Mouse (Mus musculus): ENCODE measurements around the gene Ncan.

The Ncan gene

DNA sequence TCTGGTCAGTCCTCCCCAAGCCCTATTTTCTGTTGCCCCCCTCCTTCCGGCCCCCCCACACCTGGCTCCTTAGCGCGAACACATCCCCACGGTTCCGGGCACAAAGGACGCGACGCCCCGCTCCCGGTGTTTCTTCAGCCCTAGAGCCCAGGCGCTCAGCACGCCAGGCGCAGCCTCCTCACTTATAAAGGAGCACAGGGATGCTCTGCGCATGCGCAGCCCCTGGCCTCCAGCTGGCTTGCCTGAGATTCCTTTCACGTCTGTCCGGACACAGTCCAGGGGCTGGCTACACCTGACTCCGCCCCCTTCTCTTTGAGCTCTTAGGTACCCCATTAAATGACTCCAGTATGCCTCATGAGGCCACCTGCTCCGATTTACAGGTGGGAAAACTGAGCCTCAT is at the start of gene Ncan:
Gene Ncan, minus strand, starts transcription at position 207 of the 400 bp plus-strand sequence.
- DNase-seq = peak; percentile 49 to 54

DNA sequence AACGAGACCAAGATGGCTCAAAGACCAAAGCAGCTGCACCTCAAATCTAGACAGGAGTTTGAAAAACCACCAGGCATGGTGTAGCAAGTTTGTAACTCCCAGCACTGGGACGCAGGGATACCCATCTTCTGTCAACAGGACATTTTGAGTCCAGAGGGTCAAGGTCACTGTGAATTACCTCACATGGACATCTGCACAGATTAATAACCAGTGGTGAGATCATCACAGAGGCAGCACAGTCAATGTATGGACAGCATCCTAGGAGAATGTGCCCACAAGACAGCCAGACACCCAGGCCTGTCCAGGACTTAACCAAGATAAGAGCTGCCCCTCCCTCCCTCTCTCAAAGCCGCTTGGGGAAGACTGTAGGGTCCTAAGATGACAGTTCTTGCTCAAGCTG is 49.4 kb upstream of the Ncan start:
- DNase-seq = no peak

DNA sequence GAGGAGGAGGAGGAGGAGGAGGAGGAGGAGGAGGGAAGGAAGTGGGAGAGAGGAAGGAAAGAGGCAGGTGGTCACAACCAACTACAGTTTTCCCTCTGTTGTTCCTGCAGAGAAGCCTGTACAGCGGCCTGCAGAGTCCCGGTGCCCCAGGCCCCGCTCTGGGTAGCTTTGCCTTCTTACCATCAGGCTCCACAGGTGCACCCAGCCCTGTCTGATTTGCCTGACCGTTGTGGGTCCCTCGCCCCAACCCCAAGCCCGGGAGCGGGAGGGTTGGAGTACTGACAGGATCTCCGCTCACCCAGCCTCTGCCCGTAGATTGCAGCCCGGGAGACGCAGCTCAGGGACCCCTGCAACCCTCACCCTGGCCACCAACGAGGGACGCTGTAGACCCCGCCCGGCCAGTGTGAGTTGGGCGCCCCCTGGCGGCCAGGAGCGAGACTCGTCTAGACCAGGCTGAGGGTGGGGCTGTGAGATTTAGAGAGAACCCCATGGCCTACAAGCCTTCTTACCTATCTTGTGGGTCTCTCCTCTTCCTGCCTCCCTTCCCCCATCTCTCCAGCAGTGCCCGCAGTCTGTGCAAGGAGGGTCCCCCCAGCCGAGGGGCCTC is 45.9 kb upstream of the Ncan start:
- DNase-seq = peak; percentile 70 to 79

DNA sequence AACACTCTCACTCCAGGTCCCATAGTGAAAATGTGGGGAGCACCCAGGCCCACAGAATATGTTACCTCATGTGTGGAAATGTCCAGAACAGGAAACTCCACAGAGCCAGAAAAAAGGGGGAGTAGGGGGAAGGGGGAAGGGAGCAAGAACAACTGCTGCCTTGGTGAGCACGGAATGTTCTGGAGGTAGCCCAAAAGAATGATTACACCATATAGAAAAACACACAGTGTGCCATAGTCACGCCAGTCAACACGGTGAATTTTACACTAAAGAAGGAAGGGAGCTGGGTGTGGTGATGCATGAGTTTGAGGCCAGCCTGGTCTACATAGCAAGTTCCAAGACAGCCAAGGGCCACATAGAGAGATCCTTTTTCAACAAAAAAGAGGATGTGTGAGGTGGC is 42.6 kb upstream of the Ncan start:
- no peak for DNase-seq

DNA sequence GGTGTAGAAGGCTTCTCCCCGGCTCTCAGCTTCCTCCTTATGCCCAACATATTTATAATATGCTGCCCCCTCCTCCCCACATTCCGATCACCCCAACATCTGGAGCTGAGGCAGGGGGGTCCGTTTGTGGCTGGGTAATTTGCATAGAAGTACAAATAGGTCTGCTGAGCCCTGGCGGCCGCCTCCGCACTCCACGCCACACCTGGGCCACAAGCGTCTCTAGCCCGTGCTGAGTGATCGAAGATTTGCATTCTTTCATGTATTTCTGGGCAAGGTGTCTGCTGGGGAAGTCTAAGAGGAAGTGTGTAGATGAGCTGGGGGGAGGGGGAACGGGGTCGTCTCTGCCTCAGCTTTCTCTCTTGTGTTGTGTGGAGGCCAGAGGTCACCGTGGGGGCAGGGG is 39.3 kb upstream of the Ncan start:
- DNase-seq = no peak

DNA sequence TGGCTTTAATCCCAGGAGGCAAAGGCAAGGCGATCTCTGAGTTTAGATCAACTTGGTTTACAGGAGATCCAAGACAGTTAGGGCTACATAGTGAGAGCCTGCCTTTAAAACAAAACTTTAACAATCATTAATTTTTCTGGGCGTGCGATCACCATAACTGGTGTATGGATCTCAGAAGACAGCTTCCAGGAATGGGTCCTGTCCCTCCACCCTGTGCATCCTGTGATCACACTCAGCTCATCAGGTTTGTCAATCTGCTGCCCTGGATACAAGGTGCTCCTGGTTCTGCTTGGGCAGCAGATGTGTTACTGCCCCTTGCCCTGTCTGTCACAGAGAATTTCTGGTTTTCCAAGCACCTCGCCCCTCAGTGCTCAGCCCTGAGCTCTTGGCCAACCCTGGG is 38.5 kb upstream of the Ncan start:
- no peak for DNase-seq

DNA sequence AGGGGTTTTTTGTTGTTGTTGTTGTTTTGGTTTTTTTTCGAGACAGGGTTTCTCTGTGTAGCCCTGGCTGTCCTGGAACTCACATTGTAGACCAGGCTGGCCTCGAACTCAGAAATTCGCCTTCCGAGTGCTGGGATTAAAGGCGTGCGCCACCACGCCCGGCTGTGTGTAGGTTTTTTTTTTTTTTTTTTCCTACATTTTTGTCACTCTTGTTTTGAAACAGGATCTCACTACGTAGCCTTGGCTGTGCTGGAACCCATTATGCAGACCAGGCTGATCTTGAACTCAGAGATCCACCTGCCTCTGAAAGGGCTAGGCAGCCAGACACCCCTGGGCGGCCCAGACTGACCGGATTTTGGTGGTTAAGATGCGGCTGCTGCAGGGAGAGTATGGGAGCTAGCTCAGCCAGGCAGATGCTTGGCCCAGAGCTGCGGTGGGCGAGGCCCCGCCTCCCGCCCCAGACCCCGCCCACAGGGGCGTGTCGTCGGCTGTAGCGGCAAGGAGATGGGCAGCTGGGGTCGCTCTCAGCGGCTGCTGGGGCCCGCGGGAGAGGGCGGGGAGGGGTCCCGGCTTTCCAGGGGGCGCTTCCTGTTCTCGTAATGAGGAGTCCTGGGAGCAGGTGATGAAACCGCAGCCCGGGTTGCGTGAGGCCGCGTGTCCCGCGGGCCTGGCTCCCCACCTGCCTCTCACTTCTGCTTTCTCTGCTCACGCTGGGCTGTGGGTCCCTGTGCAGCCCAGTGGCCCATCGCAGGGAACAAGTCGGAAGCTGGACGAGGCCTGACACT is 37.6 kb upstream of the Ncan start:
- DNase-seq = peak; percentile 80 to 82

DNA sequence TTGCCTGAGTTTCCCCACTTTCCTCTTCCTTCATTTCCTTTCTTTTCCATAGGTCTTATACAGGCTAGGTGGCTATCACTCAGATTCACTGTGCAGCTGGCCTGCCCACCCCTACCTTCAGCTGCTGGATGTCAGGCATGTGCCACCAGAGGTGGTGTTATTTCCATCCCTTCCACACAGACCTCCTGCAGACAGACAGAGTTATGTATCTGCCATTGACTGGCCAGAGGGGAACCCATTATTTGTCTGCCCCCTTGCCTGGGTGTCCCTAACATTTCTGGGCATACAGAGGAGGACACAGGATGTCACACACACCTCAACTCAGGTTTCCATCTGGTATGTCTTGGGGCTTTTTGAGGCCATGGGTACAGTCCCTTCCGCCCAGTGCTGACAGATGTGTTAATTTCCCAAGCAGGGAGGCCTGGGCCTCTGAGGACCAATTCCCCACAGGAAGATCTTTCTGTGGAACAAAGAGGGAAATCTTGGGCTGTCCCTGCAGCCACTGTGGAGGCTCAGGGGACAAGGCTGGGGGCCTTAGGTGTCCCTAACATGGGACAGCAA is 36.6 kb upstream of the Ncan start:
- DNase-seq = no peak

DNA sequence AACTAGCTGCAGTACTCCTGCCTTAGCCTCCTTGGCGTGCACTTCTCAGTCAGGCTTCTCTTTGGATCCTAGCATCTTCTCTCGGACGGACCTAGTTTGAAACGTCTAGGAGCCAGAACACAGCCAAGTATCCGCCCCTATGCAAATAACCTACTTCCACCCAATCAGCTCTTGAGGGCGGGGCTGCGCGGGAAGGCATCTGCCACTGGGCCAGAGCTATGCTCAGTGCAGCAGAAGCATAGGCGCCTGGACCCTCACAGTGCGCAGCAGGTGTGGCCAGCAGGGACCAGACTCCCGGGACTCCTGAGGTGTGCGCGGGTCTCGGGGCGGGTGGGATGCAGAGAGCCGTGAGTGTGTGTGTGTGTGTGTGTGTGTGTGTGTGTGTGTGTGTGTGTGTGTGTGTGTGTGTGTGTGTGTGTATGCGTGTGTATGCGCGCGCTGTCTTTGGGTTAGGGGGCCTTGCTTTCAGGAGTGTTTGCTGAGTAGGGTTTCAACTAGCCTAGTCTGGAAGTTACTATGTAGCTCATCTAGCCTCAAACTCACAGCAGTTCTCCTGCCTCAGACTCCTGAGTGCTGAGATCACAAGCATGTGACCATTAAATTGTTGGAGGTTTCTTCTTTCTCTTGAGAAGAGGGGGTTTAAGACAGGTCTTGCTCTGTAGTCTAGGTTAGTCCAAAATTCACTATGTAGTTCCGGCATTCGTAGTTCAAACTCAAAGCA is 32.0 kb upstream of the Ncan start:
- DNase-seq = peak; percentile 82 to 83

DNA sequence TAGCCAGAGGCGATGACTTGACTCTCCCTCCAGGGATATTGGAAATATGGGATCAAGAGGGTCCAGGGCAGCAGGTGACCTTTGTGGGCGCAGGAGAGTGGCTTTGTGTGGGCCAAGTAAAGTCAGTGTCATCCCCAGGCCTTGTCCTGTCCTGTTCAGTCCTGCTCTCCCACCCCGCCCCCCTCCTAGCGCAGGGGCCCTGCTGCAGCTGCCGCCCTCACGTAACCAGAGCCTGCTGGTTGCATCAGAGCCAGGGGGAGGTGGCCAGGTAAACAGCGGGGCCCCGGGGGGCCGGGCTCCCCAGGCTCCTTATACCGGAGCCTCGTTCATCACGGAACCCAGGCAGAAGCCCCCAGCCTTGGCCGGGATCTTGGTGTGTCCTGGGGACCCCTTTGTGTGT is 29.5 kb upstream of the Ncan start:
- no peak for DNase-seq

DNA sequence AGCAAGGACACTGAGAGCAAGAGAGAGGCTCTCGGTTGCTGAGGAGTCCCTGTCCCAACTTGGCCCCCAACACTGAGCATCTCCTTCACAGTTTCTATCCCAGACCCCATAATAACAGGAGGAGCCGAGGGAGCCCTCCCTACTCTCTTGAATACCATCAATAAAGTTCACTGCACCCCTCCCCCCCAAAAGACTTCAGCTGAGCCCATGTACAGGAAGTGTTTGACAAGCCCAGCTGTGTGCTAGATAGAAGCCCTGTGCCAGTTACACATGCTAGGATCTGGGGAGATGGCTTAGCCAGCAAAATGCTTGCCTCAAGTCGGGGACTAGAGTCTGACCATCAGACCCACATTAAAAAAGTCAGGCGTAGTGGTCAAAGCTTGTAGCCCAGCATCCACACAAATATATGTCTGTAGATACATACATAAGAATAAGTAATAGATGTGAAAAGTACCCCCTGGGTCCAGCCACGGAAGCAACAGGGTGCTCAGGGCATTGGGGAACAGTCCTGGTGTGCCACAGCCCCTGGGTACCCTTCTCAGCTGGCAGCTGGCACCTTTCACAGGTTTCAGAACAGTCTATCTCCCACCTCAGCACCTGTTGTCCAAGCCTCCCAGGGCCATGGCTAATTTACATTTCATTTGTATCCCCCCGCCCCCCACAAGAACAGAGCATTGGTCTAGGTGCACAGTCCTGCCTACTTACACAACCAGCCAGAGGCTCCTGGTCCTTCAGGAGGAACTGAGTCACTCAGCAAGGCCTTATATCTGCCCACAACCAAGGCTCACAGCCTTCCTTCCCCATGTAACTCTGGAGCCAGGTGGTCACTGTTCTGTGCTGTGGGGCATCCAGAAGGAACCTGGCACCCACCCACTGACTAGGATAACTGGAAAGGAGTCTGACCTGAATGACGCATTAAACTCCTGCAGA is 27.3 kb upstream of the Ncan start:
- DNase-seq = no peak

DNA sequence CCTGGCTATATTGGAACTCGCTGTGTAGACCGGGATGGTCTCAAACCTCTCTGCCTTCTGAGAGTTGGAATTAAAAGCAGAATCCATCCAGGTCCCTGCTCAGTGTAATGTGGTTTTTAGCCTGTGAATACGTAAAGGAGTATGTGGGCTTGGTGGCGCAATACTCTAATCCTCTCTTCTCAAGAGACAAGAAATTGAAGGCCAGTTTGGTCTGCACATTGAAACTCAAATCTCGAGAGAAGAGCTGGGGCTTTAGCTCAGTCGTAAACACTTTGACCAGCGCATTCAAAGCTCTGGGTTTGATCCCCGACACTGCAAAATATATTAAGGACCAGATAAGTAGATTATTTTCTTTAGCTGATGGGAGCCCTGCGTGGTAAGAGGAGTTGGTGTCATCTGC is 19.3 kb upstream of the Ncan start:
- DNase-seq = no peak

DNA sequence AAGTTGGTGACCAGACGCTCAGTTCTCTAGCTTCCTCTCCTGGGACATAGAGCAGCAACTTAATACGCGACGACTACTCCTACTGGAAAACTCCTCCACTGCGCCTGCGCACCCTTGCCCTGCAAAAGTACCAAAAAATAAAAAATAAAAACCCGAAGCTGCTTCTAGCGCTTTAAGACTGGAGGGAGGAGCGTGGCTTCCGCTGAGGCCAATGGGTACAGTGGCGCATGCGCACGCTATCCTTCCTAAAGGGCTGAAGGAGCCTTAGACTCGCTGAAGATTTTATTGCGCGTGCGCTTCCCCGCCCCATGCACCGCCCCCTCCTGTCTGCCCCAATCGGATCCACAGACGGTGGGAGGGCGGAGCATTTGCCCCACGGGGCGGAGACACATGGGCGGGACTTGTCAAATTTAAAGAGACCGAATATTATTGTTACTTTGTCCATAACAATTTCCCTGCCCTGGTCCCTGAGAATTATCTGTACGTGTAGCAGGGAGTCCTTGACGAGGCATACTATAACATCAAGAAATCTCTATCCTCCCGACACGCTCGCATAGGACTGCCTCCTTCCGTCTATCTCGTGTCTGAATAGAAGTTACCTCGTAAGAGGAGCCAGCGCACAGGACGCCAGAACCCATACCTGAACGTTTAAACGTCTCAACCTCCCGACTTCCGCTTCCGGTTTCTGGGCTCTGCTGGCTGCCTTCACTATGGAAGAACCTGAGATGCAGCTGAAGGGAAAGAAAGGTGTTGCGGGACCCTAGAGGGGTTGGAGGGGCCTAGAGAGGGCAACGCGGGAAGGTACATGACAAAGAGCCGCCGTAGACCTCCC is 18.6 kb upstream of the Ncan start, which contains the start of the genes Rfxank, Borcs8 and Mef2b:
Gene Rfxank, minus strand, starts transcription at position 129 of the 832 bp plus-strand sequence.
Gene Borcs8, plus strand, starts transcription at position 474 of the 832 bp plus-strand sequence.
Gene Mef2b, plus strand, starts transcription at position 686 of the 832 bp plus-strand sequence.
- DNase-seq = peak; percentile 99

DNA sequence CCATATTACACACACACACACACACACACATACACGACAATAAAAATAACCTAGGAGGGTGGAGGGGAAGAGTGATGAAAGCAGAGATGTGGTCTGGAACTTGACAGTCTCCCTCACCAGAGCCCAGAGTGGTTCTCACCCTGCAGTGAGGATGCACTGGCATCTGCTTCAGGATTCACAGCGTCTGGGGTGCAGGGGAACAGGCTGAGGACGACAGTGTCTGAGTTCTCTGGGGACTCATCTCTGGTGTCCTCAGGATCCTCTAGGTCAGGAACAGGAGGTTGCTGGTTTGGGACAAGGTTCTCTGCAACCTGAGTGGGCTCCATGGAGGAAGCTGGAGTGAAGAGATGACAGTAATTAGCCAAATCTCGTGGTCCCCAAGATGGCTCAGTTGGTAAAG is 17.2 kb upstream of the Ncan start:
- no peak for DNase-seq

DNA sequence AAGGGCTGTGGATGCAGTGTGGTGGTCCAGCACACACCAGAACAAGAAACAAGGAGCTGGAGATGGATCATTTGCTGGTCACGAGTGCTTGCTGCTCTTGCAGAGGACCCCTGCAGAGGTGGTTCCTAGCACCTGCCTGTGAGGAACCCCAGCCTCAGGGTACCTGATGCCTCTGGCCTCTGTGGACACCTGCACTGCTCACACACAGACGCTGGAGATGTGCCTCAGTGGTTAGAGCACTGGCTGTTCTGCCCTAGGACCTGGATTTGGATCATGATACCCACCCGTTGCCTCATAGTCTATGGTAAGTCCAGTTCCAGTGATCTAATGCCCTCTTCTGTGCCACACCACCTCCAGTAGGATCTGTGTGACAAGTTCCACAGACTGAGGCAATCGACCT is 15.9 kb upstream of the Ncan start:
- no peak for DNase-seq

DNA sequence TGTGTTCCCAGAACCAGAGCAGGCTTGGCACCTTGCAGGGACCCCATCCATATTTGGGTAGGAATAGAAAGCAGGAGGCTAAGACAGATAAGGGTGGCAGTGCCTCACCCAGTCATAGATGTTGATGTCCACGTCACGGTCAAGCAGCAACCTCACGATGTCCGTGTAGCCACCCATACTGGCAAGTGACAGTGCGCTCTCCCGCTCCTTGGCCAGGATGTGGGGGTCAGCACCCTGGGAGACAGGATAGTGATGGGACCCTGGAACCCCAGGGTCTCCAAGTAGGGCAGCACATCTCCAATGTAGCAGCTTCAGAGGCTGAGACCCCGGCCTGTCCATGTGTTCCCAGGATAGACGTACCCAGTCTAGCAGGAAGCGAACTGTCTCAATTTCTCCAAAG is 14.3 kb upstream of the Ncan start:
- DNase-seq = no peak

DNA sequence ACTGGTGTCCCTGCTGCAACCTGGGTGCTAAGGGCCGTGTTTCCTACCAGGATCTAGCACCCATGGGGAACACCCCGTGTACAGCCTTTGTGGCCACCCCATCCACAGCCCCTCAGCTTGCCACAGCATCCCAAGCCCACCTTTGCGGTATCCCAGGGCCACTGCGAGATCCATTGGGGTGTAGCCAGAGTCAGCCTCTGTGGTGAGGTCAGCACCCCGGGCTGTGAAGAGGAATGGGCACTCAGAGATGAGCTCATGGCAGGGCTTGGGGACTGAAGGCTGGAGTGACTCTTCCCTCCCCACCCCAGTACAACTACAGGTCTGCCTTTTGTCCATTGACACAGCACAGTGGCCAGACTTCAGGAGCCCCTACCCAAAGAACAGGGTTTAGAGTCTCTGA is 13.4 kb upstream of the Ncan start:
- no peak for DNase-seq

DNA sequence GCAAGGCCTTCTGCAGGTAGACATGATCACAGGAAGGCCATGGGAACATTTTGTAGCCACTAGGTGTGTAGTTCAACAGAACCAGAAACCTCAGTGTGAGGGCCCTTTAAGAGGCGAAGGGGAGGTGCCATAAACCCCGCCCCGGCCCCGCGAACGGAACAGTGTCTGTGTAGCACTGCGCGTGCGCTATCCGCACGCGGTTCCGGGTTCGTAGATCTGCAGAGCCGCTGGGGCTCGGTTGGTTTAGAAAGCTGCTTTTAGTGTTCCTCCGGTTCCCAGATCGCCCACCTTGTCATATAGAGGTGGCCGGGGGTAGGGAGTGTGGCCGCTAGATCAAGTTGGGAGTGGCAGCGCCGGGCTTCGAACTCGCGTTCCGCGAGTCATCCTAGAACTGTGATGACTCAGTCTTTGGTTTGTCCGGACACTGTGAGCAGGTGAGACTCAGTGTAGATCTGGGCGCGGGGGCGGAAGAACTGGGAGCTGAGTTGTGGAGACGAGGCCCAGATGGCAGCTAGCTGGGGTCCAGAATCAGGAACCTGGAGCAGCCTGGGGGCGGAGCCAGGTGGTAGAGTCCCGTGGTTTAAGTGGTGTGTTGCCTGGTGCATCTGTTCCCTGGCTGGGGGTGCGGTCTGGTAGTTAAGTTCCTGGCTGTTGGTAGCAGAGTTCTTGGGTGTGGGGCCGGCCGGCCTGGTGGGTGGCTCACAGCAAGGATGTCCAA is 10.7 kb upstream of the Ncan start, which contains the start of gene Nr2c2ap:
Gene Nr2c2ap, plus strand, starts transcription at position 168 of the 718 bp plus-strand sequence.
- DNase-seq = peak; percentile 87 to 89

DNA sequence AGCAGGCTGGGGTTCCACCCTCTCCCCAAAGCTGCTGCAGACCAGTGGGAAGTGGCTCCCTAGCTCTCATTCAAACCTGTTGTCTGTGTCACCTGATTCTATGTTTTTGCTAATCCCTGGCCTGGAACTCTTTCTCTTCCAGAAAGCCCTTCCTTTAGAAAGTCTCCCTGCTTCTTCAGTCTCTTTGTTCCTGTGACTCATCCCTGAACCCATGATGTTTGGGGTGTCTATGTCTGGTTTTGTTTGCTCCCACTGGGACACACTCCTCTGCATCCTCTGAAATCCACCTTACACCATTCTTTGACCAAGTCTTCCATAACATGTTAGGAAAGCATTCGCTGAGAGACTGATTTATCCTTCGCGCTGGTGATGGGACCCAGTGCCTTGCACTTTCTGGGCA is 9.4 kb upstream of the Ncan start:
- DNase-seq = no peak

DNA sequence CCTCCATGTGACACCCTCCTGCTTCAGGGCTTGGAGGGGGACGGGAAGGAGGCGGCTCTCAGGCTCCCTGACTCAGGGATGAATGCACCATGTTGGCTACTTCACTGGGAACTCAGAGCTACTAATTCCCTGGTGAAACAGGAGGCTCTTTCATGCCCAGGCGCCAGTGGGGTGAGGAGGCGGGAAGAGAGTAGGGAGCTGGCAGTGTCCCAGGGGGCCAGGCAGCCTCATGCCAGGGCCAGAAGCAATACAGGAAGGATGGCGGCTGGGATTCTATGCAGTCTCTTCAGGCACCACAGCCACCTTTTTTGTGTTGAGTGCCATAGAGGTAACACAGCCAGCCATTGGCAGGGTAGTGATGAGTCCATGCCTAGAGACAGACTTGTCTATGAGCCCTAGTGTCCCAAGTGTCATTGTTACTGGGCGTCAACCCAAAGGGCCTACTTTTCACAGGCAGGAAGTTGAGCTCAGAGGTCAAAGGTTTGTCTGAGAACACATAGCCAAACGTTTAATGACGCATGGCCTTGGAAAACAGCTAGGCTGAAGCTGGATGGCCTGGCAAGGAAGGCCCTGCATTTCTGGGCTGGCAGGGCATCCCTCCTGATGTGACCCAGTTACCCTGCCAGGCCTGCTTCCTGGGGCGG is 8.8 kb upstream of the Ncan start:
- peak; percentile 24 to 53 for DNase-seq
